Comparison of ENCODE assay signal across 35 mouse cellular contexts in the genomic region with DNA sequence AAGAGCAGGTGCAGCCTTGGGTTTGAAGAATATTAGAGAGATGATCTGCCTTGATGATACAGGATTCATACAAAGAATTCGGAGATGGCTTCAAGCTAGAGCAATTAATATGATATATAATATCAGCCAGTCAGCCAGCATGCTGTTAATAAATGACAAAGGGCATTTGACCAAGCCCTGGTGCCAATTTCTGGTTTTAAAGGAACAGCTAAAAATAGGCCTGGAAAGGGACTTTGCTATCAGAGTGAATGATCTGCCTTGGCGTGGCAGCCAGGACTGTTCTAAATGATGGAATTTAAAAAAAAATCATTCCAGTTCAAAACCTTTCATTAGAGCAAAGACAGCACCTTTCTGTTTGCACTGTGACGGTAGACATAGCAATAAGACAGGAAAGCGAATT. TPM values are rescaled to one million over a fixed set of nuclear protein-coding genes. Genes with fewer than 3 reads are reported as not detected.
"Had no signal": no experiment of that assay in that cellular context is flagged by ENCODE, and none has a peak within 500 bp of the region (broad histone marks: within the 10 kb centered on the region; RNA-seq: fewer than 3 reads in every experiment).

No protein-coding gene starts in this region.

- H3K27ac ChIP-seq: limb, embryonic 10.5 days; limb, embryonic 12.5 days; limb, embryonic 13.5 days; limb, embryonic 15.5 days; liver, embryonic 13.5 days; liver, embryonic 14.5 days; liver, embryonic 15.5 days; lung, embryonic 15.5 days; macrophage; midbrain, embryonic 10.5 days; midbrain, embryonic 12.5 days; midbrain, embryonic 13.5 days; midbrain, embryonic 15.5 days; neural tube, embryonic 12.5 days had no signal

- ATAC-seq: liver, postnatal 0 days; lung, postnatal 0 days; midbrain, embryonic 13.5 days; midbrain, embryonic 15.5 days; midbrain, embryonic 16.5 days had no signal

- H3K4me1 ChIP-seq: liver, embryonic 13.5 days; liver, embryonic 15.5 days; neural tube, embryonic 12.5 days had no signal

- H3K9me3 ChIP-seq: limb, embryonic 10.5 days; limb, embryonic 12.5 days; limb, embryonic 13.5 days; limb, embryonic 15.5 days; liver, embryonic 13.5 days; liver, embryonic 15.5 days; lung, embryonic 15.5 days; megakaryocyte, embryonic 14.5 days; midbrain, embryonic 10.5 days; midbrain, embryonic 12.5 days; midbrain, embryonic 13.5 days; midbrain, embryonic 15.5 days; neural tube, embryonic 12.5 days had no signal

- H3K36me3 ChIP-seq: limb, embryonic 10.5 days; limb, embryonic 12.5 days; limb, embryonic 13.5 days; limb, embryonic 15.5 days; liver, embryonic 13.5 days; liver, embryonic 15.5 days; lung, embryonic 15.5 days; midbrain, embryonic 10.5 days; midbrain, embryonic 12.5 days; midbrain, embryonic 13.5 days; midbrain, embryonic 15.5 days; neural tube, embryonic 12.5 days had no signal

- H3K4me3 ChIP-seq: limb, embryonic 10.5 days; limb, embryonic 12.5 days; limb, embryonic 13.5 days; limb, embryonic 15.5 days; liver, embryonic 13.5 days; liver, embryonic 15.5 days; lung, embryonic 15.5 days; megakaryocyte, embryonic 14.5 days; midbrain, embryonic 10.5 days; midbrain, embryonic 12.5 days; midbrain, embryonic 13.5 days; midbrain, embryonic 15.5 days; myocyte; neural tube, embryonic 12.5 days had no signal

- H3K9ac ChIP-seq: limb, embryonic 12.5 days; limb, embryonic 13.5 days; limb, embryonic 15.5 days; liver, embryonic 13.5 days; liver, embryonic 14.5 days; liver, embryonic 15.5 days; liver, postnatal 0 days; lung, embryonic 14.5 days; lung, embryonic 15.5 days; midbrain, embryonic 12.5 days; midbrain, embryonic 13.5 days; midbrain, embryonic 15.5 days; neural tube, embryonic 12.5 days had no signal

- H3K4me2 ChIP-seq: limb, embryonic 12.5 days; limb, embryonic 13.5 days; limb, embryonic 15.5 days; liver, embryonic 11.5 days; liver, embryonic 13.5 days; liver, embryonic 15.5 days; lung, embryonic 14.5 days; lung, embryonic 15.5 days; midbrain, embryonic 11.5 days; midbrain, embryonic 12.5 days; midbrain, embryonic 13.5 days; midbrain, embryonic 15.5 days; neural tube, embryonic 12.5 days had no signal

- DNase-seq: left cerebral cortex, postnatal 4 days; liver; liver, embryonic 13.5 days; liver, postnatal 0 days; lung, adult 18-20 months; lung, adult 2 months; lung, embryonic 14.5 days; lung, postnatal 10 days; lung, postnatal 14 days; lung, postnatal 36 days; lung, postnatal 4 days; midbrain, embryonic 14.5 days had no signal

- H3K27me3 ChIP-seq: limb, embryonic 15.5 days; liver, embryonic 13.5 days; liver, embryonic 15.5 days; lung, embryonic 15.5 days; midbrain, embryonic 12.5 days; midbrain, embryonic 13.5 days; neural tube, embryonic 12.5 days had no signal

RNA-seq across cellular contexts. Expression of gene Elfn1, which starts 52.0 kb away (rescaled TPM):
- total RNA-seq: megakaryocyte progenitor cell, adult 5-6 weeks; megakaryocyte, adult 5-6 weeks; monocyte, adult 5-6 weeks had no signal
- polyA plus RNA-seq: liver, embryonic 16.5 days; liver, postnatal 0 days; macrophage had no signal
